Mouse (Mus musculus) ES-Bruce4 (cell line): ENCODE measurements around the gene Mink1. TPM values are rescaled to one million over a fixed set of nuclear protein-coding genes. Genes with fewer than 3 reads are reported as not detected.
"Not testable (repeated sequence)": the region's sequence is repeated elsewhere in the genome, so short reads cannot be mapped to it uniquely, and the experiment has no call there.

Source experiments
- H3K27ac ChIP-seq: 2 replicates; pipeline ENCODE4 v1.5.1; 2012; ENCODE audit warnings: low read length, inconsistent platforms; ENCODE audit not compliant: insufficient read depth
- H3K27me3 ChIP-seq: 2 replicates; pipeline ENCODE4 v1.6.1; 2012; ENCODE audit warnings: mild to moderate bottlenecking, low read length, inconsistent platforms; ENCODE audit not compliant: control insufficient read depth, poor library complexity, insufficient read depth, severe bottlenecking
- H3K36me3 ChIP-seq: 2 replicates; pipeline ENCODE4 v1.6.1; 2012; ENCODE audit warnings: inconsistent platforms, mild to moderate bottlenecking, low read length, moderate library complexity; ENCODE audit not compliant: control insufficient read depth, poor library complexity, insufficient read depth, severe bottlenecking
- H3K4me1 ChIP-seq: one replicate; pipeline ENCODE4 v1.8.1; 2011; ENCODE audit warnings: low read length; ENCODE audit not compliant: control insufficient read depth, insufficient read depth
- H3K4me3 ChIP-seq: 2 replicates; pipeline ENCODE4 v1.5.1; 2011; ENCODE audit warnings: low read depth, mild to moderate bottlenecking, low read length
- H3K9ac ChIP-seq: 2 replicates; pipeline ENCODE4 v1.6.1; 2012; ENCODE audit warnings: low read depth, mild to moderate bottlenecking, inconsistent platforms; ENCODE audit not compliant: poor library complexity, severe bottlenecking
- H3K9me3 ChIP-seq: replicated peaks from 2 replicates; pipeline ENCODE4 v1.6.1; 2012; ENCODE audit warnings: mild to moderate bottlenecking, low read length, inconsistent platforms; ENCODE audit not compliant: control insufficient read depth, poor library complexity, insufficient read depth, severe bottlenecking
- CTCF ChIP-seq: IDR thresholded peaks from one replicate; pipeline ENCODE4 v1.8.1; 2011; ENCODE audit warnings: low read depth, low read length
- EP300 ChIP-seq: IDR thresholded peaks from 2 replicates; pipeline ENCODE4 v1.6.1; 2011; ENCODE audit warnings: low read depth, low read length; ENCODE audit not compliant: insufficient read depth
- POLR2A ChIP-seq: IDR thresholded peaks from one replicate; pipeline ENCODE4 v1.8.1; 2011; ENCODE audit warnings: low read length; ENCODE audit not compliant: insufficient read depth
- polyA plus RNA-seq: library from polyadenylated mRNA; stranded (reverse); fragments of >200 nt; gene quantifications from 2 replicates; pipeline ENCODE4 v1.2.4, GENCODE M21; 2011; ENCODE audit warnings: low read depth; ENCODE audit not compliant: missing spikeins, insufficient read depth, insufficient read length

Mink1 gene
- polyA plus RNA-seq, 1 experiment, result 31.8 TPM

DNA sequence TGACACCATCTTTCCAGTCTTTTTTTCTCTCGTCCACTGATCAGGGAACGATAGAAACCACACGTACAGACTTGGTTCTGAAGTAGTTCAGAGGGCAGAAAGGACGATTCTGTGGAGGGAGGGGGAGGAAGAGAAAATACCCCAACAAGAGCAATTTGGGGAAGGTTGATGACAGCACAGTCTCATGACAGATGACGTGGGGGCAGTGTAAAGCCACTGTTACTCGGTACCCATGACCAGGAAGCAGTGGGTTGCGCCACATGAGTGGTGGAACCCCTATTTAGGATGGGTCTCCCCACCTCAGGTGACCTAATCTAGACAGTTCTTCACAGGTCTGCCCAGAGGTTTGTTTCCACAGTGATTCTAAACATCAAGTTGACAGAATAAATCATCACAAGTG is 34.1 kb upstream of the Mink1 start:
- H3K36me3 ChIP-seq, result peaks cover 21% of the 10 kb centered on the region
- H3K4me3 ChIP-seq, result no peak overlapping the region
- no peak overlapping the region for H3K9ac ChIP-seq
- no peak for TF ChIP-seq POLR2A
- no peak for TF ChIP-seq EP300
- TF ChIP-seq CTCF, result no peak
- no peaks in the 10 kb centered on the region for H3K9me3 ChIP-seq
- H3K27me3 ChIP-seq, result no peaks in the 10 kb centered on the region
- H3K4me1 ChIP-seq, result no peaks in the 10 kb centered on the region
- H3K27ac ChIP-seq, result no peak overlapping the region

- not testable (repeated sequence) for H3K27me3 ChIP-seq, H3K9ac ChIP-seq, H3K9me3 ChIP-seq, H3K4me3 ChIP-seq, H3K4me1 ChIP-seq, H3K27ac ChIP-seq
- H3K36me3 ChIP-seq, result peaks cover 21% of the 10 kb centered on the region
Observed at GRCm38 (mm10) chr11:70531065-70531464, 31.6 kb upstream of the Mink1 start.

- no peaks in the 10 kb centered on the region for H3K4me1 ChIP-seq
- H3K27ac ChIP-seq, result no peak within 1 kb of the TSS
- no peak within 1 kb of the TSS for H3K4me3 ChIP-seq
- H3K9ac ChIP-seq, result no peak within 1 kb of the TSS
- H3K9me3 ChIP-seq, result no peaks in the 10 kb centered on the region
- peaks cover 7% of the 10 kb centered on the region for H3K36me3 ChIP-seq
- H3K27me3 ChIP-seq, result no peaks in the 10 kb centered on the region
- TF ChIP-seq POLR2A, result no peak
- no peak for TF ChIP-seq EP300
- TF ChIP-seq CTCF, result no peak
Observed at GRCm38 (mm10) chr11:70532839-70533238, 29.8 kb upstream of the Mink1 start, which contains the start of gene Gm40193. Gm40193 (minus strand) TSS chr11:70532939.

- peak overlapping the region; percentile 71 for H3K4me3 ChIP-seq
- no peaks in the 10 kb centered on the region for H3K4me1 ChIP-seq
- no peak for TF ChIP-seq CTCF
- no peak for TF ChIP-seq EP300
- TF ChIP-seq POLR2A, result no peak
- H3K9ac ChIP-seq, result peak overlapping the region; percentile 65
- H3K9me3 ChIP-seq, result no peaks in the 10 kb centered on the region
- H3K27me3 ChIP-seq, result no peaks in the 10 kb centered on the region
- no peaks in the 10 kb centered on the region for H3K36me3 ChIP-seq
- no peak overlapping the region for H3K27ac ChIP-seq
Observed at GRCm38 (mm10) chr11:70539423-70539822, 23.3 kb upstream of the Mink1 start.

DNA sequence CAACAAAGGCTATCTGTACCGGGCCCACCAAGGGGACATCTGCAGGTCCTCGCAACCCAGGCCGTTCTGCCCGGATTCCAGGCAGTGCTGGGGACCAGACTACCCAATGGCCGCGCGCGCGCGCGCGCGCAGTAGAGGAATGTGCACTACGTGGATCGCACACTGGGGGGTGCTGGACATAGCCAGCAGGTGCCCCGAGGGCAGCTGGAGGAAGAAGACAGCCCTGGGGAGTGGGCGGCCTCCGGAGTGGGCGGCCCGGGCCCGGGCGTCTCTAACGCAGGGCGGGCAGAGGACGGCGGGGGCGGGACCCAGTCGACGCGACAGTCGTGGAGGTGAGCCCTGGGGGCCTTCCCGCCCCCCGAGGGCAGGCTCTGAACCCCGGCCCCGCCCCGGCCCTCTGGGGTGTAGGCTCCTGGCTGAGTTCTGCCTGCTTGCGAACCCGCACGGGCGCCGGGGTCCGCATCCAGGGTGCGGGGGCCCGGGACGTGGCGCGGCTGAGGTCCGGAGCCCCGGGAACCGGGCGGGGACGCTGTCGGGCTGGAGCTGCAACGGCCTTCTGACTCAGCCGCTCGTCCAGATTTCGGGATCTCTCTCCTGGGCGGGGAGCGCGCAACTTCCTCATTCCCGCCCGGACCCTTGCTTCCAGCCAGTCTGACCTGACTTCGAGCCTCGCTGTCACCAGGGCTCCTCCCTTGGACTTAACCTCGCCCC is 22.6 kb upstream of the Mink1 start, which contains the start of gene Pld2:
Pld2 (plus strand) TSS at position 188 of the 711 bp plus-strand sequence.
- no peaks in the 10 kb centered on the region for H3K4me1 ChIP-seq
- no peaks in the 10 kb centered on the region for H3K27me3 ChIP-seq
- TF ChIP-seq POLR2A (no peak), CTCF (peak; percentile 27), EP300 (peak; percentile 39; the same call in 1 of the 2 replicates)
- peak within 1 kb of the TSS; percentile 65 for H3K9ac ChIP-seq
- no peaks in the 10 kb centered on the region for H3K9me3 ChIP-seq
- H3K36me3 ChIP-seq, result no peaks in the 10 kb centered on the region
- H3K27ac ChIP-seq, result no peak within 1 kb of the TSS
- peak within 1 kb of the TSS; percentile 78 for H3K4me3 ChIP-seq

- Histone ChIP-seq H3K36me3 (no peaks in the 10 kb centered on the region), H3K4me3 (peak overlapping the region; percentile 78; the same call in 1 of the 2 replicates), H3K4me1 (no peaks in the 10 kb centered on the region), H3K9ac (peak overlapping the region; percentile 65; the same call in 1 of the 2 replicates), H3K27ac (no peak overlapping the region), H3K9me3 (no peaks in the 10 kb centered on the region), H3K27me3 (no peaks in the 10 kb centered on the region)
- TF ChIP-seq POLR2A, result no peak
- no peak for TF ChIP-seq EP300
Observed at GRCm38 (mm10) chr11:70540928-70541327, 21.8 kb upstream of the Mink1 start.
